Mouse (Mus musculus): ENCODE measurements around the gene 1700034J05Rik. TPM values are rescaled to one million over a fixed set of nuclear protein-coding genes. Genes with fewer than 3 reads are reported as not detected.

The 1700034J05Rik gene
- total and polyA plus RNA-seq, 3 experiments = not detected

- intact Hi-C loops (cut with DNase I) = loop anchor here (2.0 kb wide), 2 partner anchors 30 to 44 kb away; partner anchors contain the start of gene Ppfibp1
- H3K27me3 ChIP-seq (ENCODE audit: control insufficient read depth, insufficient read depth, low read length) = no peaks in the 10 kb centered on the region
- H3K36me3 ChIP-seq (ENCODE audit: control insufficient read depth, insufficient read depth, low read length) = peaks cover 10% of the 10 kb centered on the region
- H3K9ac ChIP-seq (ENCODE audit: low read depth, low read length) = no peak overlapping the region
- DNase-seq = peak; percentile 59 to 61
- 45% methylated on average over 6 of the region's 6 CpGs for WGBS
- TF ChIP-seq CTCF (IDR thresholded peaks at IDR 0.05) = no peak
- TF ChIP-seq POLR2A (IDR thresholded peaks at IDR 0.05; ENCODE audit: insufficient read depth, low read depth, low read length) = no peak
- TF ChIP-seq EP300 (IDR thresholded peaks at IDR 0.05; ENCODE audit: insufficient read depth, low read depth, low read length) = peak; percentile 78; the same call in 1 of the 2 replicates
- peak overlapping the region; percentile 62 for H3K27ac ChIP-seq
- peaks cover 5% of the 10 kb centered on the region; the same call in 1 of the 2 replicates for H3K79me2 ChIP-seq (replicated peaks; ENCODE audit: control insufficient read depth, insufficient read depth, low read length)
- peaks cover 16% of the 10 kb centered on the region for H3K4me1 ChIP-seq (ENCODE audit: control insufficient read depth, insufficient read depth, low read length)
- H3K4me3 ChIP-seq = no peak overlapping the region
Measured at GRCm38 (mm10) chr6:146933123-146933522, 21.1 kb downstream of the 1700034J05Rik start.

- H3K4me1 ChIP-seq (ENCODE audit: control insufficient read depth, insufficient read depth, low read length) = peaks cover 16% of the 10 kb centered on the region
- H3K9ac ChIP-seq (ENCODE audit: low read depth, low read length) = no peak overlapping the region
- DNase-seq = no peak
- no peak overlapping the region for H3K4me3 ChIP-seq
- TF ChIP-seq POLR2A (IDR thresholded peaks at IDR 0.05; ENCODE audit: insufficient read depth, low read depth, low read length) = no peak
- TF ChIP-seq CTCF (IDR thresholded peaks at IDR 0.05) = no peak
- TF ChIP-seq EP300 (IDR thresholded peaks at IDR 0.05; ENCODE audit: insufficient read depth, low read depth, low read length) = no peak
- peak overlapping the region; percentile 40 for H3K27ac ChIP-seq
- H3K79me2 ChIP-seq (replicated peaks; ENCODE audit: control insufficient read depth, insufficient read depth, low read length) = peaks cover 8% of the 10 kb centered on the region
- intact Hi-C loops (cut with DNase I) = no loop called here
- 100% methylated on average over 2 of the region's 2 CpGs for WGBS
- H3K36me3 ChIP-seq (ENCODE audit: control insufficient read depth, insufficient read depth, low read length) = peaks cover 17% of the 10 kb centered on the region
- no peaks in the 10 kb centered on the region for H3K27me3 ChIP-seq (ENCODE audit: control insufficient read depth, insufficient read depth, low read length)
Measured at GRCm38 (mm10) chr6:146929031-146929430, 25.2 kb downstream of the 1700034J05Rik start.

- Histone ChIP-seq H3K79me2 (replicated peaks; ENCODE audit: control insufficient read depth, insufficient read depth, low read length) (peaks cover 8% of the 10 kb centered on the region), H3K4me1 (ENCODE audit: control insufficient read depth, insufficient read depth, low read length) (peaks cover 14% of the 10 kb centered on the region), H3K4me3 (no peak overlapping the region), H3K27me3 (ENCODE audit: control insufficient read depth, insufficient read depth, low read length) (no peaks in the 10 kb centered on the region), H3K27ac (peak overlapping the region; percentile 76), H3K9ac (ENCODE audit: low read depth, low read length) (no peak overlapping the region), H3K36me3 (ENCODE audit: control insufficient read depth, insufficient read depth, low read length) (peaks cover 17% of the 10 kb centered on the region)
- peak in 1 of 2 experiments; percentile 27 for DNase-seq
- TF ChIP-seq CTCF (IDR thresholded peaks at IDR 0.05) (no peak), EP300 (IDR thresholded peaks at IDR 0.05; ENCODE audit: insufficient read depth, low read depth, low read length) (no peak), POLR2A (IDR thresholded peaks at IDR 0.05; ENCODE audit: insufficient read depth, low read depth, low read length) (no peak)
- 14% methylated on average over 3 of the region's 3 CpGs for WGBS
- intact Hi-C loops (cut with DNase I) = no loop called here
Measured at GRCm38 (mm10) chr6:146928108-146928507, 26.1 kb downstream of the 1700034J05Rik start.

GRCm38 (mm10) chr6:146926415-146926980 is 27.7 kb downstream of the 1700034J05Rik start:
- 78% methylated on average over 5 of the region's 5 CpGs for WGBS
- Histone ChIP-seq H3K4me1 (ENCODE audit: control insufficient read depth, insufficient read depth, low read length) (peaks cover 9% of the 10 kb centered on the region), H3K79me2 (replicated peaks; ENCODE audit: control insufficient read depth, insufficient read depth, low read length) (peaks cover 6% of the 10 kb centered on the region), H3K9ac (ENCODE audit: low read depth, low read length) (no peak overlapping the region), H3K36me3 (ENCODE audit: control insufficient read depth, insufficient read depth, low read length) (peaks cover 11% of the 10 kb centered on the region), H3K27me3 (ENCODE audit: control insufficient read depth, insufficient read depth, low read length) (no peaks in the 10 kb centered on the region), H3K27ac (no peak overlapping the region), H3K4me3 (no peak overlapping the region)
- DNase-seq = no peak
- intact Hi-C loops (cut with DNase I) = no loop called here
- TF ChIP-seq POLR2A (IDR thresholded peaks at IDR 0.05; ENCODE audit: insufficient read depth, low read depth, low read length) (no peak), EP300 (IDR thresholded peaks at IDR 0.05; ENCODE audit: insufficient read depth, low read depth, low read length) (no peak), CTCF (IDR thresholded peaks at IDR 0.05) (no peak)

- Histone ChIP-seq H3K36me3 (ENCODE audit: control insufficient read depth, insufficient read depth, low read length) (peaks cover 22% of the 10 kb centered on the region), H3K27me3 (ENCODE audit: control insufficient read depth, insufficient read depth, low read length) (no peaks in the 10 kb centered on the region), H3K27ac (no peak overlapping the region), H3K4me1 (ENCODE audit: control insufficient read depth, insufficient read depth, low read length) (peaks cover 14% of the 10 kb centered on the region), H3K9ac (ENCODE audit: low read depth, low read length) (no peak overlapping the region), H3K4me3 (no peak overlapping the region), H3K79me2 (replicated peaks; ENCODE audit: control insufficient read depth, insufficient read depth, low read length) (no peaks in the 10 kb centered on the region; the same call in 1 of the 2 replicates)
- DNase-seq = no peak
- intact Hi-C loops (cut with DNase I) = no loop called here
- 84% methylated on average over 6 of the region's 6 CpGs for WGBS
- TF ChIP-seq EP300 (IDR thresholded peaks at IDR 0.05; ENCODE audit: insufficient read depth, low read depth, low read length) (no peak), CTCF (IDR thresholded peaks at IDR 0.05) (no peak), POLR2A (IDR thresholded peaks at IDR 0.05; ENCODE audit: insufficient read depth, low read depth, low read length) (no peak)
Measured at GRCm38 (mm10) chr6:146918341-146918740, 35.9 kb downstream of the 1700034J05Rik start.

- no peaks in the 10 kb centered on the region; the same call in 1 of the 2 replicates for H3K79me2 ChIP-seq (replicated peaks; ENCODE audit: control insufficient read depth, insufficient read depth, low read length)
- 65% methylated on average over 3 of the region's 3 CpGs for WGBS
- no peak for DNase-seq
- no peak overlapping the region for H3K4me3 ChIP-seq
- intact Hi-C loops (cut with DNase I) = no loop called here
- H3K9ac ChIP-seq (ENCODE audit: low read depth, low read length) = no peak overlapping the region
- TF ChIP-seq CTCF (IDR thresholded peaks at IDR 0.05) = no peak
- no peak for TF ChIP-seq POLR2A (IDR thresholded peaks at IDR 0.05; ENCODE audit: insufficient read depth, low read depth, low read length)
- H3K4me1 ChIP-seq (ENCODE audit: control insufficient read depth, insufficient read depth, low read length) = peaks cover 21% of the 10 kb centered on the region
- H3K27me3 ChIP-seq (ENCODE audit: control insufficient read depth, insufficient read depth, low read length) = no peaks in the 10 kb centered on the region
- H3K36me3 ChIP-seq (ENCODE audit: control insufficient read depth, insufficient read depth, low read length) = peaks cover 27% of the 10 kb centered on the region
- H3K27ac ChIP-seq = 0 out of 2 replicates have a peak overlapping the region, but pooled peaks have one; percentile 0
Measured at GRCm38 (mm10) chr6:146917396-146917795, 36.8 kb downstream of the 1700034J05Rik start.

All from heart, adult 2 months (tissue).